26 mouse cellular contexts compared by ENCODE assay signal in genomic region chr4:126423866-126424265, GRCm38 (mm10).
"Had no signal": no experiment of that assay in that cellular context is flagged by ENCODE, and none has a peak within 500 bp of the region (broad histone marks: within the 10 kb centered on the region; RNA-seq: fewer than 3 reads in every experiment).

No protein-coding gene starts in this region.

- H3K4me2 ChIP-seq: heart, embryonic 13.5 days; heart, embryonic 15.5 days; hindbrain, embryonic 13.5 days; hindbrain, embryonic 15.5 days; kidney, embryonic 15.5 days; limb, embryonic 13.5 days; limb, embryonic 15.5 days; liver, embryonic 12.5 days had no signal

- H3K4me3 ChIP-seq: gastrocnemius, adult 2 months; heart, embryonic 10.5 days; heart, embryonic 13.5 days; heart, embryonic 15.5 days; hindbrain, embryonic 13.5 days; hindbrain, embryonic 15.5 days; kidney, embryonic 15.5 days; limb, embryonic 13.5 days; limb, embryonic 15.5 days; liver, embryonic 12.5 days had no signal

- DNase-seq: gastrocnemius, adult 2 months; gastrocnemius, postnatal 10 days; gastrocnemius, postnatal 25 days; heart, adult 18-20 months; heart, postnatal 14 days; heart, postnatal 36 days; kidney, adult 11 months; kidney, adult 2 months; kidney, adult 9 months; kidney, postnatal 14 days; kidney, postnatal 36 days; layer of hippocampus, adult 9-11 months; layer of hippocampus, postnatal 36 days; left cerebral cortex, postnatal 4 days had no signal

- H3K27me3 ChIP-seq: heart, embryonic 13.5 days; heart, embryonic 15.5 days; hindbrain, embryonic 13.5 days; hindbrain, embryonic 15.5 days; kidney, embryonic 15.5 days; limb, embryonic 13.5 days; limb, embryonic 15.5 days; liver, embryonic 12.5 days had no signal

- H3K27ac ChIP-seq: gastrocnemius, adult 2 months; heart, embryonic 10.5 days; heart, embryonic 13.5 days; heart, embryonic 15.5 days; hindbrain, embryonic 13.5 days; hindbrain, embryonic 15.5 days; hindbrain, postnatal 0 days; kidney, embryonic 15.5 days; kidney, postnatal 0 days; limb, embryonic 13.5 days; limb, embryonic 15.5 days; liver, embryonic 12.5 days had no signal

- H3K9ac ChIP-seq: heart, embryonic 13.5 days; heart, embryonic 15.5 days; hindbrain, embryonic 13.5 days; hindbrain, embryonic 15.5 days; kidney, embryonic 15.5 days; limb, embryonic 13.5 days; limb, embryonic 15.5 days; liver, embryonic 12.5 days had no signal

- H3K9me3 ChIP-seq: heart, embryonic 10.5 days; heart, embryonic 13.5 days; heart, embryonic 15.5 days; hindbrain, embryonic 13.5 days; hindbrain, embryonic 15.5 days; kidney, embryonic 15.5 days; limb, embryonic 13.5 days; limb, embryonic 15.5 days; liver, embryonic 12.5 days had no signal

- H3K36me3 ChIP-seq: heart, embryonic 13.5 days; heart, embryonic 15.5 days; hindbrain, embryonic 13.5 days; hindbrain, embryonic 15.5 days; kidney, embryonic 15.5 days; limb, embryonic 13.5 days; limb, embryonic 15.5 days had no signal

- ATAC-seq: hindbrain, postnatal 0 days; intestine, embryonic 16.5 days; liver, embryonic 12.5 days had no signal
